Mouse (Mus musculus): Measurements from ENCODE around the gene Arhgap6.

Arhgap6 gene

DNA sequence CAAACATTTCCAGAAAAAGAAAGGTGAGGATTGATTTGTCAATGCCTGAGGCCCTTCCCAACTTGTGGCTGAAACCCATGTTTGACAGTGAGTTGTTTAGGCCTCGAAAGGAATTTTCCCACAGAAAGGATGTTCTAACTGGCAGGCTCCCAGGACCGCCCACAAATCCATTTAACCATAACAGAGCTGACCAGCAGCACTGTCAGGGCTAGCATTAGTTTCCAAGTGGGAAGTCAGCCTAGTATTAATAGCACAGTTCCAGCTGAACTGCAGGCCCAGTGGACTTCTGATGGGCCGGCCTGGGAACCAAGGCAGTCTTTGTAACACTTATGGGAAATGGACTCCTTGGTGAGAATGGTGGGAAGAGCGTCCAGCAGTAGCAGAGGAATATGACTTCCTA is 317.8 kb downstream of the Arhgap6 start:
- DNase-seq (ENCODE audit: low spot score), result no peak

DNA sequence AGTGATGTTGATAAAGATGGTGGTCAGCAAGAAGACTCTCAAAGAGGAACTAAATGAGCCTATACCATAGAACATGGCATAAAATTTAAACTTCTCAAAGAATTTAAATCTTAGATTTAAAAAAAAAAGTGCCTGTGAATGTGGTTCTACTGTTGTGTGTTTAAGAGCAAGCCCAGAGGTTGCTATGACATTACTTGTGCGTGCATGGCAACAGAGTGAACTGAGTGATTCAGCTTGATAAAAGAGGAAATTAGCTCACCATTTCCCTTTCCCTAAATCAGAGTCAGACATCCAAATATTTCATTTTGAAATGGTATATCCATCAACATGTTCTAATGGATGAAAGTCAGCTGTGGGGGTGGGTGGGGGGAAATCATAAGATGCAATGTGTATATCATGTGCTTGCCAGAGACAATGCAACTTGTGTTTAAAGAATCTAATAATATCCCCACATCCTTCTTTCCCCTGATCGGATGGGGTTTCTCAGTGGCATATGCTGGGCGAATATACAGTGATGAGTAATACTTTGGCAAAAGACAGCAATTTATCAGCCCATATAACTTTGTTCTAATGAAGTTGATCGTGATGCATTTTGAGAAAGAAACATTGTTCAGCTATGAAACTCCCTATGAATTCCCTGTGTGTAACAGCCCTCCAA is 328.3 kb downstream of the Arhgap6 start:
- DNase-seq (ENCODE audit: low spot score), result no peak

DNA sequence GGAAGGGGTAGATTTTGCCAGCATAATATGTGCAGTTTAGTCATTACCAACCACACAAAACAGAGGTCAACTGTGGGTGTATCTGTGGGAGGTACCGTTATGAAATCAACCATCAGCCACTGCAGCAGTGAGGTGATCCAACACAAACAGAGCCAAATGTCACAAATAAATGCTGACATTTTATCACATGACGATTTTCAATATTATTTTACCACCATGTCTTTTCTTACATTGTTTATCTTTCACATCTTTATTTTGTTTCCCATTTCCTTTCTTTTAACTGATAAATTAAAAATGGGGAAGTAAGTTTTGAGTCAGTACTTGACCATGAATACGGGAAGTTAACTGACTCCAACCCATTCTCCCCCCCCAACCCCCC is 328.9 kb downstream of the Arhgap6 start:
- DNase-seq (ENCODE audit: low spot score), result no peak

DNA sequence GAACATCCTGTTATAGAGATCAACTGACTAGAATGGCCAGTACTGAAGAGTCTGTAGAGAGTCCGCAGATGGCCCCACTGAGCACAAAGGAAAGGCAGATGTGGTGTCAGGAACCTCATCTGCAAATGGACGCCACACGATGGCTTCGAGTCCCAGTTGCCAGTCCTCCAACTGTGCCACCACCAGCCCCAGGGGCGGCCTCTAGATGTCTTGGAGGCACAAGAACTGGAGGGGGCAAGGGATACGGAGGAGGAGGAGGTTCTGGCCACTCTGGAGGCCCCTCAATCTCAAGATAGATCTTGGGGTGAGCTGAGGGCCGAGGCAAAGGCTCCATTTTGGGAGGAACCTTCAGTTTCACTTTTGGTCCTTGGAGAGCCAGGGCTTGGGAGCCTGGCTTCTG is 344.9 kb downstream of the Arhgap6 start:
- no peak for DNase-seq (ENCODE audit: low spot score)

DNA sequence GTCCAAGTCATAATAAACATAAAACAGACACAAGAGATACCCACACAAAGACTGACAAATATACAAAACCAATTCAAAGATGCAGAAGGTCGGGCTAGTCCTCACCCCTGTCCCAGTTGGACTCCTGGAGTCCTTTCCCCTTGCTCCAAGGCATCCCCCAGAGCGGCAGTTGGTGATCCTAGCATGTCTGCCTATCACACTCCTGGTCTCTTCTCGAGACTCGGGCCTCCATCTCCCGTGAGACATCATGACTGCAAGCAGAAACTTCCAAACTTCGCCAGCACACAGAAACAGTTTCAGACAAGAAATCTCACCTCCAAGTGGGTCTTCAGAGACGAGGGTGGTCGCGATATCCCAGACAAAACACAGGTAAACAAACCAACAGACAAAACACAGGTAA is 345.6 kb downstream of the Arhgap6 start:
- DNase-seq (ENCODE audit: low spot score), result no peak

DNA sequence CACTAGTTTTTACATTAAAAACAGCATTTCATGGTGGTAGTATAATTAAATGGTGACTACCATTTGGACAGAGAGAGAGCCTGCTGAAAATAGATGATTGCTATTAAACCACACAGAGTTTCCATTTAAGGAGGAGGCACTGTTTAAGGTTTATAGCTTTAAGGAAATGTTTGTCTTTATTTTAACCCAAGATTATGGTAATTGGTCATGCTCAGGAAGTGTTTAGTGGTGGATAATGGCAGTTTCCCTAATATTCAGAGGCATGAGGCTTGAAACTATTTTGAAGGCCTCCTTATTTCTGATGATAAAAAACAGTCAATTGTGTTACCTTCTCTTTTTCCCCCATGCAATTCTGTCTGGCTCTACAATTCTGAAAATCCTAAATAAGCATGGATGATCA is 358.9 kb downstream of the Arhgap6 start:
- DNase-seq (ENCODE audit: low spot score), result no peak

DNA sequence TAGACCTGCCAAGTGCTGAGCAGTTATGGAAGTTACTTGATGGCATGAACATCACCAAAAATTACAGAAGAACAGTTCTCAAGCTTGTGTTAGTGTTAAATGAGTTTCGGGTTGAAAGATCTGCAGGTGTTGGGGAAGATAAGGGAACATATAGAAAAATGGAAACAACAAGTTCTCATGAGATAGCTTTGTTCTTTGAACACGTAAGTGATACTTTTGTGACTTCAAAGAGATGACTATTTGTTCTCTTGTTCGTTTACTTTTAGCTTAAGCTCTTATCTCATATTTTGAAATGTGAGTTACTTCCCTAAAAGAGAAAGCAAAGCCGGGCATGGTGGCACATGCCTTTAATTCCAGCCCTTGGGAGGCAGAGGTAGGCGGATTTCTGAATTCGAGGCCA is 363.5 kb downstream of the Arhgap6 start:
- DNase-seq (ENCODE audit: low spot score), result no peak

DNA sequence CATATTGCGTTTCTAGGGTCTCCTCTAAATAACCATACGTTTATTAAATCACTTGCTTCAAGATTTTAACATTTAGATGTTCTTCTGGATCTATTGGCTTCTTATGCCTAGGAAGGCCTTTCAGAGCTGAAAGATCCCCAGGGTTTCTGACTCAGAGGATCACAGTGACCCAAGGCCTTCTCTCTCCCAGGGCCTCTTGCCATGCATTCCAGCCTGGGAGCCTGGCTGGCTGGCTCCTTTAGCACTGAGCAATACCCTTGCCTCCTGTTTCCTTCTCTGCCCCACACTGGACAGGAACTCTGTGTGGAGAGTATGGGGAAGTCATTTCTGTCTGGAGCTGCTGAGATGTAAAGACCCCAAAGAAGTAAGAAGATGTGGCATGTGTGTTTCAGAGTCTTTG is 376.1 kb downstream of the Arhgap6 start:
- no peak for DNase-seq (ENCODE audit: low spot score)

DNA sequence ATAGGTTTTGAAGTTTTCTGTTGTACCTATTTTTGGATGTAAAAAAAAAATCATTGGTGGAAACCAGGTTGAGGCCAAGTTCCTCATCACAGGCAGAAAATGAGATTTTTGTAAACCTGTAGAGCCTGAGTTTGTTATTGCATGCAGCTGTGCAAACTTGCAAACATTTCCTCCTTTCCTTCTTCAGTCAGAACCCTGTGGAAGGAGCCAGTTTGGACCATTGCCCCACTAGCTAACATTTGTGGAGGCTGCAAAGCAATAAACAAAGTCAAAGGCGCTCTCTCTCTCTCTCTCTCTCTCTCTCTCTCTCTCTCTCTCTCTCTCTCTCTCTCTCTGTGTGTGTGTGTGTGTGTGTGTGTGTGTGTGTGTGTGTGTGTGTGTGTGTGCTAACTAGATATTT is 378.9 kb downstream of the Arhgap6 start:
- DNase-seq (ENCODE audit: low spot score), result no peak

DNA sequence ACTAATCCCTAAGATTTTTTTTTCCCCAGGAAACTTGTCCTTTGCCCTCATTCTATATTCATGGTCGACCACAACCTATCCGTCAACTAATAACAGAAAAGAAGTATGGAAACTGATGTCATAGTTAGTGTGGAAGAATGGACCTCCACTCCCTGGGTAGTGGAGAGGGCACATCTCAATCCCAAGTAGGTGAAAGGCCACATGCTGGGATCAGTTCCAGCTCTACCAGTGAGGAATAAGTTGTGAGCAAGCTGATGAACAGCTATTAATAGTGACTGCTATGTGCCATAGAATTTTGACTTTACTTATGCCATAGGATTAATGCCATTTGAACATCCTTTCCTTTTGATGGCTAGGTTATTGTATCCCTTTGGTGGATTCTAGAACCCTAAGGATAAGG is 383.7 kb downstream of the Arhgap6 start:
- no peak for DNase-seq (ENCODE audit: low spot score)

DNA sequence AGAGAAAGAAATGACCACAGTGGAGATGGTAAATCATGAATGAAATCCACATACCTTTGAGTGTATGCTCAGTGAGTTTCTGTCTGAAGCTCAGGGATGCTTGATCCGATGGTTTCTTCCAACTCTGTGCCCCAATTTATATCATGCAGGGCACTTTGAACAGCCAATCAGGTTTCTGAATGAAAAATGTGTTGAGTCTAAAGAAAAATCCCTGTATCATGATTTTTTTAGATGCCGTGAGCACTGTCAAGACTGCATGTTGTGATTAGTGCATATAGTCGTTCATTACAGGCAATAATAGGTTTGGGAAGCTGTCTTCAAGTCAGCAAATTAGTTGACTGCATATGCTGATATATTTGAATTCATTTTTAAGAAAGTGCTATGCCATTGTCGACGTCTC is 392.2 kb downstream of the Arhgap6 start, which contains the start of gene Amelx:
Amelx (minus strand) TSS at position 101 of the 400 bp plus-strand sequence.
- DNase-seq (ENCODE audit: low spot score), result no peak

DNA sequence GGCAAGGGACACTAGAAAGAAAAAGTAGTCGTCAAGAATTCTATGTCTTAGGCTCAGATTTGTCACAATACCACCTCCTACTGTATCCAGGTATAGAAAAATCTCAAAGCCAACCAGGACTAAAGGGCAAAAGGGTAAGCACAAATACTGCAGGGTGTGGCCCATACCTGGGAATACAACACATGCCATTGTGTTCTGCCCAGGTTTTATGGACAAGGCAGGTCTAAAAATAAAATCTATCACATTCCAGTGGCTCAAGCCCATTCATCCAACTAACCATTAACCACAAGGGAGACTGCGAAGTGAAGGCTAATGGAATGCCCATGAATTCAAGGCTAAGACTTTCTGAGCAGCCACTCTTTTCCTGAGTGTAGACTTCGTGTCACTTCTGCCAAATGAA is 415.1 kb downstream of the Arhgap6 start:
- no peak for DNase-seq (ENCODE audit: low spot score)

DNA sequence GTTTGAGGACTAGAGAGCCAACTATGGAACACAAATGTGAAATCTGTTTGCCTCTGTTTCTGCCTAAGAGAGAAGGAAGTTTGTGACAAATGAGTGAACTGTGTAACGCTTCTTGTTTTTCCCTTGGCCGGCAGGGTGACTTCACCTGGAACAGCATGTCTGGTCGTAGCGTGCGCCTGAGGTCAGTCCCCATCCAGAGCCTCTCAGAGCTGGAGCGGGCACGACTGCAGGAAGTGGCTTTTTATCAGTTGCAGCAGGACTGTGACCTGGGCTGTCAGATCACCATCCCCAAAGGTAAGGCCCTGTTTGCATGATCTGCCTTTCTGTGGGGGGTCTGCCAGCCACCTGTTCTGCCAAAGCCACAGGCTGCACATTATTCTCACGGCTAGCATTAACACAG is 425.2 kb downstream of the Arhgap6 start:
- DNase-seq (ENCODE audit: low spot score), result no peak

DNA sequence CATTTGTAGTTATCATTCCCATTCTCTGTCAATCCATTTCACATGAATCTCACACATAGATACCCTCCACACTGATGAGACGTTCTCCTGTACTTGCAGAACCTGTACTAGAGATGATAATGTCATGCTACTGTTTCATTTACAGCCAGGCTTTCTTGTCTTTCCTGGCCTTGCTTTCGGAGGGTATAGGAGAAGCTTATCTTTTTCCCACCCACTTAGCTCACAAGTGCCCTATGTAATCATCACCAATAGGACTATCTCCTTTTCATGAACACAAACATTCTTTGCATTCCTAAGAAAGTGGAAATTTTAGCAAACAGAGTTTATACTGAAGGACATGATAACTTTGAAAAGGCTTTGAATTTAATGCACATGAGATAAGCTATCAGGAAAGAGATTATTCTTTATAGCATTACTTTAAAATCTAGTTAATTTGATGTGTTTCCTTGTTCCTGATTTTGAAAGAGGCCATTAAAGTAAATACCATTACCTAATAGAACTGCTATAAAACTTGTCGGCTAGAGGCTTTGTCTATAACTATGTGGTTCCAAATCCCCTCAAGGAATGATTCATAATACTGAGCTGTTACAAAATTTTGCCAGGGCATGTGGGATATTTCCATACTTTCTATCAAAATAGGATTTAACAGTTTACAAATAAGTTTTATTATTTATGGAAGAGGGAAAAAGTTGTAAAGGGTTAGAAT is 427.6 kb downstream of the Arhgap6 start:
- no peak for DNase-seq (ENCODE audit: low spot score)

DNA sequence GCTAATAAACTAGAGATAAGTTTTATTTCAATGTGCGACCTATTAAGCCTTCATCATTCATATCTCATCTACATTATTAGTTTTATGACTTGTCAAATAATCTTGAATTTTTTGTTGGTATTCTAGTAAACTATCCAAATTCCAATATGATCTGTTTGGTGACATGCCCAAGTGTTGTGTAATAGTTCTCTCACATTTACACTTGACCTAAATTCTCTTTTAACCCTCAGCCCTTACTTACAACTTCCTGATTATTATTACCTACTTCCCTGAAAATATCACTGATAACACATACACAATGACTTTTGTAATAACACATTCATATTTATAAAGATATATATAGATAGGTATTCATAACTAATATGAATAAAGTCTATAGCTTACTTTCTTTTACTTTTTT is 461.0 kb downstream of the Arhgap6 start:
- DNase-seq (ENCODE audit: low spot score), result no peak

DNA sequence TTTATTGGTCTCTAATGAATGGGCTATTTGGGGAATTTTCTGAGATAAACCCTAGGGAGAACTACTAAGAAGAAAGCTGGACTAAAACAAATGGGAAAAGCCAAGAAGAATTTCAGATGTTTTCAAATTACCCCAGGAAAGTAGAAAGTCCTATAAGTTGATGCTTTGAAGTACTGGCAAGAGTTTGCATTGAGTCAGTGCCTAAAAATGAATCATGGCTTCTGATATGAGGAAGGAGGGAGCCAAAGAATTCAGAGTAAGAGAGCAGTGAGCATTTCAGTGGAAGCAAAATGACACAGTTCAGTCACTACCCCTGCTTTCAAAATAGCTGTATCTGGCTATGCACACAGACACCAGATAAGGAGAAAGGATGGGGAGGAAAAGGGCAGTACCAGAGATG is 461.8 kb downstream of the Arhgap6 start:
- no peak for DNase-seq (ENCODE audit: low spot score)

DNA sequence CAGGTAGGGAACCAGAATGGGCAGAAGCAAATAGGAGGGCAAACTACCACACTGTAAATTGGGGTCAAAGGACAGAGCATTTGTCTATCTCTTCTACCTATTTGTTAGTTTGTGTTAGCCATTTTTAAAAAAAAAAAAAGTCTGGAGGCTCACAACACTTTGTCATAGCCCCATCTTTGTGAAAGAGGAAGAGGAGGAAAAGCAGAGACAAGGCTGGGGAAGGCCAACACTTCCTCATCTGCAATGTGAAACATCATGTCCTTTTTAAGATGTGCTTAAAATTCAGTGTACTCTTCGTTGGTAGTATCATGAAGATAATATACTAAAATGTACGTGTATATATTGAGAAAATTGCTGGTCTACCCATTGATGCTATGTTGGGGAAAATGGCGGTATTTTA is 466.1 kb downstream of the Arhgap6 start:
- no peak for DNase-seq (ENCODE audit: low spot score)

DNA sequence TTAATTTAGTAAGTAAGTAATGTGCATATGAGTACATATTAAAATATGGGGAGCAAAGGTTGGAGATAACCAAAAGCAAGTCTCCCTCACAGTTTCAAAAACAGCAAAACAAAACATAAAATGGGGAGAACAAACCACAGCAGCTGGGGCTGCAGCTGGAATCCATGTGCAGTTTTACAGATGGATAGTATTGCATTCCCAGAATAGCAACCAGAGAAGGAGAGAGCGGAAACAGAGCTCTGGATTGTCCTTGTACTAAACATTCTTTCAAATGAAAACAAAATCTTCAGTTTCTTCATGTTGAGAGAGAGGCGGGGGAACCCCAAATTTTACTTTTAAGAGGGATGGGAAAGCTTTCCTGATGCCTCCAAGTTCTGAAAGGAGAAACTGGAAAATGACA is 467.3 kb downstream of the Arhgap6 start:
- no peak for DNase-seq (ENCODE audit: low spot score)

DNA sequence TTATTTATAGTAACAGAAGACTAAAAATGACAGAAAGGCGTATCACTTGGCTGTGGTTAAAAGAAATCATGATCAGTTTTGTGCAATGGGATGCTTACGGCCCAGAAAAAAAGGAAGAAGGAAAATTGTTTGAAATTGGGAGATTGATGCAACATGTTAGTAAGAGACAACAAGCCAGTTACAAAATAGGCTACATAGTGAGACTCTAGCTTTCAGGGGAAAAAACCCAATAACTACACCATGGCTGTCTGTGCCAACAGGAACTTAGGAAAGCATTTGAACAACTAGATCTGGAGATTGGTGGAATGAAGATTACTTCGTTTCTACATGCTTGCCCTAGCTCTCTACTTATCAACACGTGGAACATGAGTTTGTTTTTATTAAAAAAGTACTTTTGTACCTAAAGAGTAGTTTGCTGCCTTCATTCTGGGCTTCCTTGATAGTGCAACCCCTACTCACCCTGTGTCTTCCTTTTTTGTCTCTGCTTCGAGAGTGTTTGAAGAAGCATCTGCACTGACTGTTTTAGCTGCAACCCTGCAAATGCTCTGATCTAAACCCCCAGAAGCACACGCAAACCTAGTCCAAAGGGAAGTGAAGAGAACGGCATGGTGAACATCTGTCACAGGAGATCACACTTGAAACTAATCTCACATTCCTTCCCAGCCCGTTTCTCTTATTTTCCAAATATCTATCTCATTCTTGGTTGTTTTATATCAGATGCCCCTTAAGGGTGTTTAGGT is 468.7 kb downstream of the Arhgap6 start:
- no peak for DNase-seq (ENCODE audit: low spot score)

DNA sequence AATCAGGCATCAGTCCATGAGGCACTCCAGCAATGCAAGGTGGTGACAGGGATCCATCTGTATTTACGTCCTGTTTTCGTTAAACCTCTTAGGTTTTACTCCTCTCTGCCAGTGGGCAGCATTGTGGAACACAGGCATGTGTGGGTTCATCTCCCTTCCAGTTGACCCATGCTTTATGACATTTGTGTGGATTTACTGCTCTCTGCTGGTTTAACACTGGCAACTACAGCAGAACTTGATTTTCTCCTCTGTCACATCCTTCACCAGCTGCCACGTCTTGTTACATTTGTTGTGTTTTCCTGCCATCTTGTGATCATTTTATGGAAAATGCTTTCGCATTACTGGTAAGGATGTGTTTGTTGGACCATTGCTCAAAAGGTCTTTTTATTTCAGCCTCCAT is 504.7 kb downstream of the Arhgap6 start:
- no peak for DNase-seq (ENCODE audit: low spot score)

DNA sequence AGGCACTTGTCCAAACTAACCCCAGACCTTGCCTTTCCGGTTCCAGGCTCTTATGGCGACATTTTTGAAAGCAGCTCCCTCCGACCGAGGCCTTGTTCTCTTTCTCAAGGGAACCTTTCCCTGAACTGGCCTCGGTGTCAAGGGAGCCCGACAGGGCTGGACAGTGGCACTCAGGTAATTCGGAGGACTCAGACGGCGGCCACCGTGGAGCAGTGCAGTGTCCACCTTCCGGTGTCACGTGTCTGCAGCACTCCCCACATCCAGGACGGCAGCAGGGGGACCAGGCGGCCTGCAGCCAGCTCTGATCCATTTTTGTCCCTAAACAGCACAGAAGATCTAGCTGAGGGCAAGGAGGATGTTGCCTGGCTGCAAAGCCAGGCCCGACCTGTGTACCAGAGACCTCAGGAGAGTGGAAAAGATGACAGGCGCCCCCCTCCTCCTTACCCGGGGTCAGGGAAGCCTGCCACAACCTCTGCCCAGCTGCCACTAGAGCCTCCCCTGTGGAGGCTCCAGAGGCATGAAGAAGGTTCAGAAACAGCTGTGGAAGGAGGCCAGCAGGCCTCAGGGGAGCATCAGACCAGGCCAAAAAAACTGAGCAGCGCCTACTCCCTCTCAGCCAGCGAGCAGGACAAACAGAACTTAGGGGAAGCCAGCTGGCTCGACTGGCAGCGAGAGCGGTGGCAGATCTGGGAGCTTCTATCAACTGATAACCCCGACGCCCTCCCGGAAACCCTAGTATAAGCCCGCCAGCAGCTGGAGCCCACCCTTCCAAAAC is 507.6 kb downstream of the Arhgap6 start:
- no peak for DNase-seq (ENCODE audit: low spot score)

DNA sequence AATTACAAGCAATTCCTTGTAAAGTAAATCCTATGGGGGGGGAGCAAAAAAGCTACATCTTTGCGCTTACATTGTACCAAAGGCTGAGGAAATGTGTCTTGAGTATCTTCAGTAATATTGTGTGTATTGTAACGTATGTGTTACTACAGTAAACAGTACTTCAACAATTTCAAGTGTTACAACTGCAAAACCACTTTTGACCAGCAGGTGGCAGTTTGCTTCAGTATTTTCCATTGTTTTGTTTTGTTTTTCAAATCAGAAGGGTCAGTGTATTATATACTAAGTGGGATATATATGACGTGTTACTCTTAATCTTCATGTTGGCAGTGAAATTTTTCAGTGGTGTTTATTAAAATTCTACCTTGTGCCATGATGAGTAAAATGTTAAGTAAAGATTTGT is 509.0 kb downstream of the Arhgap6 start:
- peak; percentile 33 for DNase-seq (ENCODE audit: low spot score)

DNA sequence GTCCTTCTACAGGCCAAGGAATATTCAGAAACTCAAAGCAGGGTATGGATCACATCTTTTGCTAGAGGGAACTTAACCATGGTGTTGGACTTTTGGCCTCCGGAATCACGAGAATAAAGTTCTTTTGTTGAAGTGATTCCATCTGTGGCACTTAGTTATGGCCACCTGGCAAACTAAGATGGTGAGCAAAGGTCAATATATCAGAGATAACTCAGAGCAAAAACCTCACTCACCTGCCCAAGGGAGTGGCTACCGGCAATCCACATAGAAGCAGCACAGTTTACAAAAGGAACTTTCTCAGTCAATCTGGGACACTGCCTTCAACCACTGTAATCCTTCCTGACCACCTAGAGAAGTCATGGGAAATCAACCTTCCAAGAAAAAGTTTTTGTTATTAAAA is 513.7 kb downstream of the Arhgap6 start:
- DNase-seq (ENCODE audit: low spot score), result no peak

Data from layer of hippocampus, adult 11-12 months (tissue).